Mouse (Mus musculus) ES-E14 (cell line): ENCODE results near the gene Vps35l. TPM values are rescaled to one million over a fixed set of nuclear protein-coding genes. Genes with fewer than 3 reads are reported as not detected.

Experiments
- DNase-seq: peaks from one replicate; pipeline ENCODE4 v3.0.0-alpha.2; 2013; ENCODE audit warnings: low read depth, low spot score
- H3K27ac ChIP-seq: 2 replicates; pipeline ENCODE4 v1.5.1; 2012; ENCODE audit warnings: low read depth, mild to moderate bottlenecking, low read length, moderate library complexity, mixed read lengths; ENCODE audit not compliant: poor library complexity, insufficient read depth, severe bottlenecking
- H3K36me3 ChIP-seq: 2 replicates; pipeline ENCODE4 v1.6.1; 2012; ENCODE audit warnings: mild to moderate bottlenecking, low read length, moderate library complexity, mixed read lengths; ENCODE audit not compliant: control insufficient read depth, poor library complexity, insufficient read depth, severe bottlenecking
- H3K4me1 ChIP-seq, 2 experiments: fragments of 150-350 bp in 1 of 2; sonication (generic) in 1 of 2; 2 replicates each; pipeline ENCODE4 v1.6.1; 2012; ENCODE audit warnings: low read length in 2 of 2, mild to moderate bottlenecking in 1 of 2, mixed read lengths in 1 of 2; ENCODE audit not compliant: control insufficient read depth in 2 of 2, insufficient read depth in 2 of 2, poor library complexity in 1 of 2
- H3K4me3 ChIP-seq, 2 experiments: fragments of 150-350 bp in 1 of 2; sonication (generic) in 1 of 2; 2 replicates each; pipeline ENCODE4 v1.5.1; 2012; ENCODE audit warnings: low read length in 2 of 2, low read depth in 1 of 2, mild to moderate bottlenecking in 1 of 2, mixed read lengths in 1 of 2; ENCODE audit not compliant: insufficient read depth in 1 of 2, poor library complexity in 1 of 2, severe bottlenecking in 1 of 2
- H3K9ac ChIP-seq: 2 replicates; pipeline ENCODE4 v1.6.1; 2012; ENCODE audit warnings: low read depth, mild to moderate bottlenecking, low read length, mixed read lengths; ENCODE audit not compliant: poor library complexity, insufficient read depth, severe bottlenecking
- H3K9me3 ChIP-seq: fragments of 150-350 bp; sonication (generic); 2 replicates; pipeline ENCODE4 v1.6.1; 2012; ENCODE audit warnings: low read depth, mild to moderate bottlenecking, low read length; ENCODE audit not compliant: control insufficient read depth, insufficient read depth
- CHD2 ChIP-seq: IDR thresholded peaks from 2 replicates; pipeline ENCODE4 v1.6.1; 2014; ENCODE audit warnings: mild to moderate bottlenecking, low read depth, low read length, inconsistent platforms
- HCFC1 ChIP-seq: IDR thresholded peaks from 2 replicates; pipeline ENCODE4 v1.6.1; 2012; ENCODE audit warnings: low read length, inconsistent platforms, borderline replicate concordance; ENCODE audit not compliant: insufficient read depth
- MAFK ChIP-seq: IDR thresholded peaks from 2 replicates; pipeline ENCODE4 v1.6.1; 2014; ENCODE audit warnings: mild to moderate bottlenecking, low read depth, low read length, inconsistent platforms; ENCODE audit not compliant: insufficient read depth
- ZC3H11A ChIP-seq: IDR thresholded peaks from 2 replicates; pipeline ENCODE4 v1.6.1; 2012; ENCODE audit warnings: low read depth, mild to moderate bottlenecking, inconsistent platforms, low read length, borderline replicate concordance
- ZNF384 ChIP-seq: IDR thresholded peaks from 2 replicates; pipeline ENCODE4 v1.6.1; 2012; ENCODE audit warnings: low read depth, low read length, inconsistent platforms
- in situ Hi-C, 2 experiments: fragments of 600-800 bp; cut with MboI; formaldehyde crosslinking; loops; one replicate each; pipeline ENCODE4 v1.15.1; 2025; ENCODE audit warnings: low sequenced_read_pairs in 2 of 2, inconsistent platforms in 1 of 2; ENCODE audit not compliant: unreplicated experiment in 2 of 2
- total RNA-seq: library from RNA; depleted of rRNA; stranded (reverse); fragments of 300-350 nt; gene quantifications from 2 replicates; pipeline ENCODE4 v1.2.3, GENCODE M21; 2012

The Vps35l gene
- total RNA-seq, 1 experiment = 36.8 TPM

- H3K27ac ChIP-seq = no peak within 1 kb of the TSS
- TF ChIP-seq HCFC1 (peak; percentile 97), CHD2 (no peak)
- DNase-seq = peak; percentile 92
- no peaks in the 10 kb centered on the region; the same call in 1 of the 2 replicates for H3K36me3 ChIP-seq
- H3K9ac ChIP-seq = peak within 1 kb of the TSS; percentile 84
- in situ Hi-C loops = no loop called here
- no peaks in the 10 kb centered on the region for H3K4me1 ChIP-seq
- H3K4me3 ChIP-seq = peak within 1 kb of the TSS; percentile 81 to 89
- no peaks in the 10 kb centered on the region for H3K9me3 ChIP-seq
Observed at GRCm38 (mm10) chr7:118712228-118713173, 27.5 kb upstream of the Vps35l start, which contains the start of gene Ccp110. TSS of gene Ccp110 (plus strand) at chr7:118712552.

- Histone ChIP-seq H3K27ac (no peak overlapping the region), H3K36me3 (no peaks in the 10 kb centered on the region; the same call in 1 of the 2 replicates), H3K9ac (no peak overlapping the region), H3K4me3 (no peak overlapping the region), H3K4me1 (no peaks in the 10 kb centered on the region), H3K9me3 (no peaks in the 10 kb centered on the region)
- no peak for TF ChIP-seq CHD2
- DNase-seq = no peak
- in situ Hi-C loops = no loop called here
Observed at GRCm38 (mm10) chr7:118714873-118715272, 25.2 kb upstream of the Vps35l start.

- DNase-seq = no peak
- in situ Hi-C loops = no loop called here
- Histone ChIP-seq H3K4me1 (no peaks in the 10 kb centered on the region), H3K27ac (no peak overlapping the region), H3K9ac (no peak overlapping the region), H3K36me3 (peaks cover 7% of the 10 kb centered on the region; the same call in 1 of the 2 replicates), H3K9me3 (no peaks in the 10 kb centered on the region), H3K4me3 (no peak overlapping the region)
- TF ChIP-seq ZNF384 = no peak
- TF ChIP-seq CHD2 = no peak
- TF ChIP-seq HCFC1 = no peak
- no peak for TF ChIP-seq MAFK
- TF ChIP-seq ZC3H11A = no peak
Observed at GRCm38 (mm10) chr7:118718066-118718465, 22.0 kb upstream of the Vps35l start.

- no peaks in the 10 kb centered on the region for H3K9me3 ChIP-seq
- H3K4me1 ChIP-seq = peaks cover 0 to 3% of the 10 kb centered on the region in 2 experiments; a peak in 1 of 4 replicates
- in situ Hi-C loops = no loop called here
- peaks cover 13% of the 10 kb centered on the region; the same call in 1 of the 2 replicates for H3K36me3 ChIP-seq
- TF ChIP-seq ZC3H11A = no peak
- TF ChIP-seq CHD2 = no peak
- no peak for TF ChIP-seq MAFK
- TF ChIP-seq ZNF384 = no peak
- no peak for TF ChIP-seq HCFC1
- H3K9ac ChIP-seq = no peak overlapping the region
- no peak overlapping the region for H3K4me3 ChIP-seq
- no peak overlapping the region for H3K27ac ChIP-seq
- no peak for DNase-seq
Observed at GRCm38 (mm10) chr7:118723927-118724326, 16.1 kb upstream of the Vps35l start.
